Mouse (Mus musculus): ENCODE results near the gene Cxcr4. TPM values are rescaled to one million over a fixed set of nuclear protein-coding genes. Genes with fewer than 3 reads are reported as not detected.

The Cxcr4 gene
- polyA plus RNA-seq, 1 experiment: 315 TPM

- no peak for TF ChIP-seq POLR2A (IDR thresholded peaks at IDR 0.05; ENCODE audit: low read depth, low read length)
- TF ChIP-seq CTCF (IDR thresholded peaks at IDR 0.05; ENCODE audit: extremely low read depth, insufficient read depth, insufficient read length, insufficient replicate concordance): no peak
- H3K27ac ChIP-seq (ENCODE audit: insufficient read depth, low read length): no peak overlapping the region
Observed at GRCm38 (mm10) chr1:128578454-128578853, 13.6 kb downstream of the Cxcr4 start.

GRCm38 (mm10) chr1:128575096-128575495, 17.0 kb downstream of the Cxcr4 start:
- Histone ChIP-seq H3K4me1 (ENCODE audit: control insufficient read depth, insufficient read depth, insufficient read length) (no peaks in the 10 kb centered on the region), H3K4me3 (ENCODE audit: extremely low read depth, insufficient read depth, insufficient read length) (no peak overlapping the region), H3K27me3 (ENCODE audit: control insufficient read depth, insufficient read depth, low read length) (no peaks in the 10 kb centered on the region), H3K27ac (ENCODE audit: insufficient read depth, low read length) (no peak overlapping the region), H3K36me3 (ENCODE audit: control insufficient read depth, insufficient read depth, low read length) (no peaks in the 10 kb centered on the region)
- TF ChIP-seq POLR2A (IDR thresholded peaks at IDR 0.05; ENCODE audit: low read depth, low read length): no peak
- TF ChIP-seq CTCF (IDR thresholded peaks at IDR 0.05; ENCODE audit: extremely low read depth, insufficient read depth, insufficient read length, insufficient replicate concordance): no peak
- DNase-seq (ENCODE audit: low read depth in 1 of 2, low spot score in 2 of 2): no peak
- WGBS: 72% methylated on average over 4 of the region's 4 CpGs

More at GRCm38 (mm10) chr1:128578454-128578853, 13.6 kb downstream of the Cxcr4 start:
- no peak for DNase-seq (ENCODE audit: low read depth in 1 of 2, low spot score in 2 of 2)
- Histone ChIP-seq H3K36me3 (ENCODE audit: control insufficient read depth, insufficient read depth, low read length) (no peaks in the 10 kb centered on the region), H3K4me3 (ENCODE audit: extremely low read depth, insufficient read depth, insufficient read length) (no peak overlapping the region), H3K4me1 (ENCODE audit: control insufficient read depth, insufficient read depth, insufficient read length) (no peaks in the 10 kb centered on the region), H3K27me3 (ENCODE audit: control insufficient read depth, insufficient read depth, low read length) (no peaks in the 10 kb centered on the region)
- 91% methylated on average over 2 of the region's 2 CpGs for WGBS

- no peaks in the 10 kb centered on the region for H3K4me1 ChIP-seq (ENCODE audit: control insufficient read depth, insufficient read depth, insufficient read length)
- no peaks in the 10 kb centered on the region for H3K27me3 ChIP-seq (ENCODE audit: control insufficient read depth, insufficient read depth, low read length)
- 56% methylated on average over 3 of the region's 3 CpGs for WGBS
- TF ChIP-seq CTCF (IDR thresholded peaks at IDR 0.05; ENCODE audit: extremely low read depth, insufficient read depth, insufficient read length, insufficient replicate concordance) (no peak), POLR2A (IDR thresholded peaks at IDR 0.05; ENCODE audit: low read depth, low read length) (no peak)
- no peak for DNase-seq (ENCODE audit: low read depth in 1 of 2, low spot score in 2 of 2)
- no peak overlapping the region for H3K4me3 ChIP-seq (ENCODE audit: extremely low read depth, insufficient read depth, insufficient read length)
- no peak overlapping the region for H3K27ac ChIP-seq (ENCODE audit: insufficient read depth, low read length)
- H3K36me3 ChIP-seq (ENCODE audit: control insufficient read depth, insufficient read depth, low read length): no peaks in the 10 kb centered on the region
Observed at GRCm38 (mm10) chr1:128571033-128571432, 21.1 kb downstream of the Cxcr4 start.

- no peaks in the 10 kb centered on the region for H3K27me3 ChIP-seq (ENCODE audit: control insufficient read depth, insufficient read depth, low read length)
- H3K4me3 ChIP-seq (ENCODE audit: extremely low read depth, insufficient read depth, insufficient read length): no peak overlapping the region
- TF ChIP-seq POLR2A (IDR thresholded peaks at IDR 0.05; ENCODE audit: low read depth, low read length) (no peak), CTCF (IDR thresholded peaks at IDR 0.05; ENCODE audit: extremely low read depth, insufficient read depth, insufficient read length, insufficient replicate concordance) (no peak)
- no peaks in the 10 kb centered on the region for H3K4me1 ChIP-seq (ENCODE audit: control insufficient read depth, insufficient read depth, insufficient read length)
- no peaks in the 10 kb centered on the region for H3K36me3 ChIP-seq (ENCODE audit: control insufficient read depth, insufficient read depth, low read length)
- DNase-seq (ENCODE audit: low read depth in 1 of 2, low spot score in 2 of 2): no peak
- H3K27ac ChIP-seq (ENCODE audit: insufficient read depth, low read length): no peak overlapping the region
- 63% methylated on average over 17 of the region's 17 CpGs for WGBS
Observed at GRCm38 (mm10) chr1:128569992-128570648, 22.0 kb downstream of the Cxcr4 start.

- TF ChIP-seq POLR2A (IDR thresholded peaks at IDR 0.05; ENCODE audit: low read depth, low read length): no peak
- TF ChIP-seq CTCF (IDR thresholded peaks at IDR 0.05; ENCODE audit: extremely low read depth, insufficient read depth, insufficient read length, insufficient replicate concordance): no peak
- H3K27ac ChIP-seq (ENCODE audit: insufficient read depth, low read length): no peak overlapping the region
- H3K4me1 ChIP-seq (ENCODE audit: control insufficient read depth, insufficient read depth, insufficient read length): no peaks in the 10 kb centered on the region
- H3K27me3 ChIP-seq (ENCODE audit: control insufficient read depth, insufficient read depth, low read length): no peaks in the 10 kb centered on the region
- no peaks in the 10 kb centered on the region for H3K36me3 ChIP-seq (ENCODE audit: control insufficient read depth, insufficient read depth, low read length)
- WGBS: 87% methylated on average over 12 of the region's 12 CpGs
- no peak for DNase-seq (ENCODE audit: low read depth in 1 of 2, low spot score in 2 of 2)
- no peak overlapping the region for H3K4me3 ChIP-seq (ENCODE audit: extremely low read depth, insufficient read depth, insufficient read length)
Observed at GRCm38 (mm10) chr1:128567224-128568197, 24.6 kb downstream of the Cxcr4 start.

GRCm38 (mm10) chr1:128563905-128564304, 28.2 kb downstream of the Cxcr4 start:
- Histone ChIP-seq H3K27me3 (ENCODE audit: control insufficient read depth, insufficient read depth, low read length) (no peaks in the 10 kb centered on the region), H3K36me3 (ENCODE audit: control insufficient read depth, insufficient read depth, low read length) (no peaks in the 10 kb centered on the region), H3K4me1 (ENCODE audit: control insufficient read depth, insufficient read depth, insufficient read length) (no peaks in the 10 kb centered on the region), H3K27ac (ENCODE audit: insufficient read depth, low read length) (no peak overlapping the region), H3K4me3 (ENCODE audit: extremely low read depth, insufficient read depth, insufficient read length) (no peak overlapping the region)
- TF ChIP-seq CTCF (IDR thresholded peaks at IDR 0.05; ENCODE audit: extremely low read depth, insufficient read depth, insufficient read length, insufficient replicate concordance): no peak
- TF ChIP-seq POLR2A (IDR thresholded peaks at IDR 0.05; ENCODE audit: low read depth, low read length): no peak
- 78% methylated on average over 3 of the region's 3 CpGs for WGBS
- no peak for DNase-seq (ENCODE audit: low read depth in 1 of 2, low spot score in 2 of 2)
